Mouse (Mus musculus): ENCODE measurements around the gene Acvr1b. TPM values are rescaled to one million over a fixed set of nuclear protein-coding genes. Genes with fewer than 3 reads are reported as not detected.

The Acvr1b gene
- polyA plus RNA-seq (2015; fragmentation: Nextera tagmentation; extraction: Ambion mirVana) = 23.3 and 24.9 TPM in 2 replicates

DNA sequence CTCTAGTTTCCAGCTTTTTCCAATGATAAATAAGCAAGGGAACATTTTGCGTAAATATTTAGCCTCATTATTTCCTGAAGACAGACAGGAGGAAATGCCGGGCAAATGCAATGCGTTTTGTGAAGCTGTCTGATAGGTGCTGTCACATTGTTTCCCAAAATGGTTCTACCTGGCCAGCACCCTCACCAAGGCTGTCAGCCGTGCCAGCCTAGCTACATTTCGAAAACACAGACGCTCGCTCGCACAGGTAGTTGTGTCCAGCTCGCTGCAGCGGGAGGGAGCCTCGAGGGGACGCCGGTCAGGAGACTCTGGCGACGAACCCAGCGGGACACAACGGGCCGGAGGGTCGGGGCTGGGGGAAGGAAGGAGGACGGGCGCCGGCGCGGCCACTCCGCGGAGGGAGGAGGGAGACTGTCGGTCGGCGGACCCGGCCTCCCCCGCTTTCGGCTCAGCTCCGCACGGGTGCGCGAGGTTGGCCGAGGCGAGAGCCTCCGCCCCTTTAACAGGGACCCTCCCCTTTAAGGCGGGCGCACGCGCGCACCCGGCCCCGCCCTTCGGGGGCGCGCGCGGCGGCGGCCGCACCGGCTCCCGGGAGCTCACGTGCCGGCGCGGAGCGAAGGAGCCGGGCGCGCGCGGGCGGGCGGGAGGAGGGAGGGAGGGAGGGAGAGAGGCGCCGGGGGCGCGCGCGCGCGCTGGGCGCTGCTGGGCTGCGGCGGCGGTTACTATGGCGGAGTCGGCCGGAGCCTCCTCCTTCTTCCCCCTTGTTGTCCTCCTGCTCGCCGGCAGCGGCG is at the start of gene Acvr1b:
TSS of gene Acvr1b (plus strand) at position 647 of the 791 bp plus-strand sequence.
- Histone ChIP-seq H3K4me1 (peaks cover 39% of the 10 kb centered on the region), H3K36me3 (replicated peaks) (no peaks in the 10 kb centered on the region), H3K27me3 (replicated peaks) (0 out of 2 replicates have a peak, but pooled peaks cover 7% of the 10 kb centered on the region), H3K9me3 (no peaks in the 10 kb centered on the region), H3K4me3 (peak within 1 kb of the TSS; percentile 87), H3K4me2 (peak within 1 kb of the TSS; percentile 84), H3K27ac (peak within 1 kb of the TSS; percentile 92), H3K9ac (peak within 1 kb of the TSS; percentile 81)
- under 1% methylated on average over 34 of the region's 87 CpGs for WGBS
- ATAC-seq (replicated peaks) = peak; percentile 88

DNA sequence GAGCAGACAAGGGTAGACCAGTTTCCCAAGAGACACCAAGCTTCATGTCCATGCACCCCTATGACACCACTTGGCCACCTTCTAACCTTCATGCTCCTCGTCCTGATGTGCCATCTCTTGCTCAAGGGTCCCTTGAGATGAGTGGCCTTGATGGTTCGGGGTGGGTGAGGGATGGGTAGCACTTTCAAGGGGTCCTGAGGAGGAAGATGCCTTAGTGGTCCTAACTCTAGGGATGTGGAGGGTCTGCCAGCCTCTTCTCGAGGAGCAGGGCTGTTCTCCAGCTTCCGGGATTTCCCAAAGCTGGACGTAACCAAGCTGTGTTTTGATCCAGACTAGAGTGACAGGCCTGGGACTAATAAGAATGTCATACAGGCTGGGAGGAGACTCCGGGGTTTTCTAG is 48.3 kb upstream of the Acvr1b start:
- Histone ChIP-seq H3K36me3 (replicated peaks) (no peaks in the 10 kb centered on the region), H3K4me3 (no peak overlapping the region), H3K9ac (no peak overlapping the region), H3K4me2 (no peak overlapping the region), H3K27me3 (replicated peaks) (peaks cover 30% of the 10 kb centered on the region), H3K4me1 (peaks cover 7% of the 10 kb centered on the region), H3K27ac (no peak overlapping the region), H3K9me3 (no peaks in the 10 kb centered on the region)
- no peak for ATAC-seq (replicated peaks)
- WGBS = 85% methylated on average over 6 of the region's 6 CpGs

DNA sequence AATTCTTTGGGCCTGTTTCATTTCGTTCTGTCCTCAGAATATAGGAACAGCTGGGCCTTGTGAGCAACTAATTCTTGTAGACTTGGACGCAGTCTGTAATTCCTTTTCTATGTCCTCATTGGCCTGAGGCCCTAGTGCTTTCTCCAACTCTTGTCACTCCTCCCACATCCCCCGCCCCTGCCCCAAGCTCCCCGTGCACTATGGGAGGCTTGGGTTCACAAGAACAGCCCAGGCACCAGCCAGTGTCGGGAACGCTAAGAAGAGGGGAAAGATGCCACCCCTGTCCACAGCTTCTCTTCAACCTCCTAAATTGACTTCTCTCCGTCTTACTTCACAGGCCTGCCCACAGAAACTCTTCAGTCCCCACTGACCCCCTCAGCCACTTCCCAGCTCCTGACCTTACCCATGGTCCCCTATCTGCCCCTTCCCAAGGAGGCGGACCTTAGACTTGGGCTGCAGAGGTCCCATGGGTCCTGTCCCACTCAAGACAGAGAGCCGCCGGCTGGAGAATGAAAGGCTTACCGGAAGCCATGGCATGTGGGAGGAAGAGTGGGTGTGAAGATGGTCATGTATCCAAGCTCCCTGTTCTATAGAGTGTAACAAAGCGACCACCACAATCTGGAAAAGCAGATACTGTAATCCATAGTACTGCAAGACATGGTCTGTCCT is 46.9 kb upstream of the Acvr1b start:
- Histone ChIP-seq H3K27me3 (replicated peaks) (peaks cover 36% of the 10 kb centered on the region), H3K4me2 (no peak overlapping the region), H3K4me1 (peaks cover 7% of the 10 kb centered on the region), H3K36me3 (replicated peaks) (no peaks in the 10 kb centered on the region), H3K4me3 (no peak overlapping the region), H3K27ac (no peak overlapping the region), H3K9me3 (no peaks in the 10 kb centered on the region), H3K9ac (no peak overlapping the region)
- WGBS = 84% methylated on average over 12 of the region's 12 CpGs
- ATAC-seq (replicated peaks) = no peak

DNA sequence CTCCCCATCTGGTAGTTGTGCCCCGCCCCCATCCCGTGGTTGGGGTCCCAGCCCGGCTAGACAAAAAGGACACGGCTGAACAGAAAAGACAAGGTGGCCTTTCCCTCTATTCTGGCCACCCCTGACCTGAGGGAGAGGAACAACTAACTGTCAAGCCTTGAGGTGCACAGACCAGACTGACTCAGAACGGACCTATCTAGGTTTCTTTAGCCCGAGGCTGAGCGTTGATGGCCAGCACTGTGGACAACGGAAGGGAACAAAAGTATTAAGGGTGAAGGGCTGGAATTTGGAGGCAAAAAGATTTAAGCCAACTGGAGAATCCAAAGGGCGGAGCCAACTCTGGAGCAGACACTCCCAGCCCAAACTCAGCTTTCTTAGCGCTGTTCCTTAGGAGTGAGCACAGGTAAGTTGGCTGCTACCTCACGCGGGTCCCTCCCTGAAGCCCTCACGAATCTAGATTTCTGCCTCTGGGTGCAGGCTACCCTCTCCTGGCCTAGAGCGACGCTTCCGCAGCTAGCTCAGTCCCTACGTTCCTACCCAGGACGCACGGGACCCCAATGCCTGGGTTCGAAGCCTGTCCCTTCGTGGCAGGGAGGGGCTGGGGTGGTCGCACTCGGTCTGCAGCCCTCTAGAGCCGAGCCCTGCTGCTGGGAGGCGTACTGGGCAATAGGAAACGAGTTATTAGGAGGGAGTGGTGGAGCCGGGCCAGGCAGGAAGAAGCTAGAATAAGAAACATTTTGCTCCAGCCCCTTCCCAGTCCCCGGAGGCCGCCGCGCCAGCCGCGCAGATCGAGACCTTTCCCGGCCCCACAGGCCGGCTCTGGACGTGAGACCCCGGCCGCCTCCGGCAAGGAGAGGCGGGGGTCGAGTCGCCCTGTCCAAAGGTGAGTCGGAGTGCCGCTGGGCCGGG is 45.4 kb upstream of the Acvr1b start, which contains the start of gene Acvrl1:
TSS of gene Acvrl1 (plus strand) at position 342 of the 909 bp plus-strand sequence.
- Histone ChIP-seq H3K9me3 (no peaks in the 10 kb centered on the region), H3K9ac (peak within 1 kb of the TSS; percentile 23; the same call in 1 of the 2 replicates), H3K4me2 (peak within 1 kb of the TSS; percentile 44), H3K4me1 (peaks cover 7% of the 10 kb centered on the region), H3K4me3 (peak within 1 kb of the TSS; percentile 25), H3K27ac (no peak within 1 kb of the TSS), H3K27me3 (replicated peaks) (peaks cover 40% of the 10 kb centered on the region), H3K36me3 (replicated peaks) (no peaks in the 10 kb centered on the region)
- ATAC-seq (replicated peaks) = no peak
- WGBS = 6% methylated on average over 46 of the region's 46 CpGs

DNA sequence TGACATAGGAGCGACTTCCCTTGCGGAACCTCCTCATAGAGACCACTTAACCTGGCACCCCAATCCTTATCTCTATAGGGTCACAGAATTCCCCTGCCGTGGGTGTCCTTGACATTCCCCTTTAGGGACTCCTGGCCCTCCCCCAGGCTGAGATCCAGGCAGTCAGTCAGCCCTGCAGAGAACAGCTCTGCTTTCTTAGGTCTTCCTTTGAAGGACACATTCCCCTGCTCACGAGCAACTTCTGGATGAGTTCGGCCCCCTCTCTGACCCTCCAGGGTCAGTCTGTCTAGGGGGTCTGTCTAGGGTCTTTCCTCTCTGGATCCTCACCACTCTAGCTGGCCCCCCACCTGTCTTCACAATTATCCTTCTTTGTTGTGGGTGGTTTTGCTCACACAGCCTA is 44.5 kb upstream of the Acvr1b start:
- peaks cover 11% of the 10 kb centered on the region for H3K4me1 ChIP-seq
- H3K4me3 ChIP-seq = no peak overlapping the region
- H3K4me2 ChIP-seq = peak overlapping the region; percentile 44
- peaks cover 40% of the 10 kb centered on the region for H3K27me3 ChIP-seq (replicated peaks)
- H3K36me3 ChIP-seq (replicated peaks) = no peaks in the 10 kb centered on the region
- H3K27ac ChIP-seq = no peak overlapping the region
- H3K9me3 ChIP-seq = no peaks in the 10 kb centered on the region
- no peak for ATAC-seq (replicated peaks)
- 0 out of 2 replicates have a peak overlapping the region, but pooled peaks have one; percentile 23 for H3K9ac ChIP-seq
- WGBS = 30% methylated on average over 5 of the region's 5 CpGs

DNA sequence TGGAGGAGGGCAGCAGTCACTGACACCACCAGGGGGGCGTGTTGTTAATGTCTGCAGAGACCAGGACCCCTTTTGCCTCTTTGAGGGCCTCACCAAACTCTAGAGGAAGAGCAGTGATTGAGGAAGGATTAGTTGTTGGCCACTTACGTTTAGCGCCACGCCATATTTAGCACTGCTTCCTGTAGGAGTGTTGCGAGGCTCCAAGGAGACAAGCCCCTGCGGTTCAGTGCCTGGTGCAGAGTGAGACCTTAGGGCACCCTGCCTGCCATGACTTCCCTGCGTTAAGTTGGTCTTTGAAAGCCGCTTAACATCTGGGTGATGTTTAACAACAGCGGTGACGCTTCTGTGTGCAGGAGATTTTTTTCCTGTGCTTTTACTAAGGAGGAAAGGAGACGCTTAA is 42.4 kb upstream of the Acvr1b start:
- Histone ChIP-seq H3K4me1 (peaks cover 11% of the 10 kb centered on the region), H3K27me3 (replicated peaks) (peaks cover 40% of the 10 kb centered on the region), H3K9me3 (no peaks in the 10 kb centered on the region), H3K4me3 (no peak overlapping the region), H3K4me2 (no peak overlapping the region), H3K36me3 (replicated peaks) (no peaks in the 10 kb centered on the region), H3K9ac (no peak overlapping the region), H3K27ac (no peak overlapping the region)
- WGBS = 40% methylated on average over 11 of the region's 11 CpGs
- no peak for ATAC-seq (replicated peaks)

DNA sequence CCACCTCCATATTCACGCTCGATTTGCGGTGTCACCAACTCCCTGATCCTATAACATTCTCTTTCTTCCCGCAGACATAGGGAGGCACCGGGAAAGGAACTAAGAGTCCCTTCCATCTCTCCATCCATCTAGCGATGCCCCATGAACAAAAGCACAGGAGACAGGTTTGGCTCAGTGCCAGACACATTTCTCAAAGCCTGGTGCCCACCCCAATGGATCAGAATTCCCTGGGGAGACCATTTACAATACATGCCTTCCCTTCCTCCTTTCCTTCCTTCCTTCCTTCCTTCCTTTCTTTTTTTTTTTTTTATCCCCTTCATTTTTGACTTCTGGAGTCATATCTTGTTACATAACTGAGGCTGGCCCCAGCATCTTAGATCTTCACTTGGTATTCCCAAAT is 41.8 kb upstream of the Acvr1b start:
- no peaks in the 10 kb centered on the region for H3K9me3 ChIP-seq
- H3K4me2 ChIP-seq = no peak overlapping the region
- no peak overlapping the region for H3K9ac ChIP-seq
- ATAC-seq (replicated peaks) = no peak
- H3K27me3 ChIP-seq (replicated peaks) = peaks cover 40% of the 10 kb centered on the region
- H3K4me1 ChIP-seq = peaks cover 11% of the 10 kb centered on the region
- no peak overlapping the region for H3K27ac ChIP-seq
- H3K4me3 ChIP-seq = no peak overlapping the region
- H3K36me3 ChIP-seq (replicated peaks) = no peaks in the 10 kb centered on the region
- whole genome bisulfite sequencing = 59% methylated on average over 6 of the region's 6 CpGs

DNA sequence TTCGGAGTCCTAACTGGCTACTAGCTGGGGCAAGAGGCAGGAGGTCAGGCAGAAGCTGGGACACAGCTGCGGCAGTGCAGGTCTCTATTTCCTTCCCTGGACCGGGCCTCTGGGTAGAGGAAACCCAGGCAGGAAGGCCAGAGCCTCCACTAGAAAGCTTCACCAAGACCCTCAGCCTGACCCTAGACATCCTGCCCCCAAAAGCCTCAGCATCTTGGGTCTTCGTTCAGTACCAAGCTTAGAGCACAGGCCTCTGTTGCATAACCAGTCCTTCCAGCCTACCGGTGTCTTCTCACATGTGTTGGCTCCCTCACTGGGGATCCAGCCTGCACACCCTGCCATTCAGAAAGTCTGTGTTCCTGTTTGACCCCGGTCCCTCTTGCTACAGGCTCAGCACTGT is 41.1 kb upstream of the Acvr1b start:
- Histone ChIP-seq H3K4me2 (no peak overlapping the region), H3K4me1 (peaks cover 11% of the 10 kb centered on the region), H3K27ac (no peak overlapping the region), H3K9ac (no peak overlapping the region), H3K4me3 (no peak overlapping the region), H3K36me3 (replicated peaks) (no peaks in the 10 kb centered on the region), H3K27me3 (replicated peaks) (peaks cover 36% of the 10 kb centered on the region), H3K9me3 (no peaks in the 10 kb centered on the region)
- WGBS = 88% methylated on average over 6 of the region's 6 CpGs
- ATAC-seq (replicated peaks) = no peak

DNA sequence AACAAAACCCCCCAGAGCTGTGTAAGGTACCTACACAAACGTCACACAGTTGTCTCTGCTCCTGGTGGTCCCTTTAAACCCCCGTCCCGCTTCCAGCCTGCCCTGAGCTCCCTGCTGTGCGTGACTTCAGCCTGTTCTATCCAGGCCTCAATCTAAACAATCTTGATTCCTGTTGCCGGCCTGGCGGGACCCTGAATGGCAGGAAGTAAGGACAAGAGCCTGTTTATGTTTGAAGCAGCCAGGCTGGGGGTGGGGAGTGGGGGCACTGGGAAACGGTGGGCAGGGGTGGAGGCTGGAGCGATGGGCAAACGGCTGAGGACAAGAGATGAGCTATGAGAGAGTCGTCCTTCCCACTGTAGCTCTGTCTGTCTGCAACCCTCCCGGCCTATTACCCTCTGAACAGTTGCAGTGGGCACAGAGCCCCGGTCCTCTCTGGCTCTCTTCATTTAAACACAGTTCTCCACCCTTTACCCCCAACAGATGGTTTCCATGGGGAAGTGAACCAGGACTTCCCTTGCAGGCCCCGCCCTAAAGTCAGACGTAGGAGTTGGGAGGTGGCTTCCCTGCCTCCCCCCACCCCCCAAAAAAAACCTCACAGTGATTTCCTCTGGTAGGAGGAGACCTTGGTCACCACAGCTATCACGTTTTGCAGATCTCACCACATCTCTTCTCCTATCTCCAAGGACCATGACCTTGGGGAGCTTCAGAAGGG is 39.7 kb upstream of the Acvr1b start:
- Histone ChIP-seq H3K27ac (0 out of 2 replicates have a peak overlapping the region, but pooled peaks have one; percentile 21), H3K9me3 (no peaks in the 10 kb centered on the region), H3K4me1 (peaks cover 4% of the 10 kb centered on the region), H3K4me2 (0 out of 2 replicates have a peak overlapping the region, but pooled peaks have one; percentile 8), H3K9ac (no peak overlapping the region), H3K27me3 (replicated peaks) (peaks cover 22% of the 10 kb centered on the region), H3K4me3 (no peak overlapping the region), H3K36me3 (replicated peaks) (no peaks in the 10 kb centered on the region)
- 27% methylated on average over 15 of the region's 15 CpGs for WGBS
- ATAC-seq (replicated peaks) = no peak

DNA sequence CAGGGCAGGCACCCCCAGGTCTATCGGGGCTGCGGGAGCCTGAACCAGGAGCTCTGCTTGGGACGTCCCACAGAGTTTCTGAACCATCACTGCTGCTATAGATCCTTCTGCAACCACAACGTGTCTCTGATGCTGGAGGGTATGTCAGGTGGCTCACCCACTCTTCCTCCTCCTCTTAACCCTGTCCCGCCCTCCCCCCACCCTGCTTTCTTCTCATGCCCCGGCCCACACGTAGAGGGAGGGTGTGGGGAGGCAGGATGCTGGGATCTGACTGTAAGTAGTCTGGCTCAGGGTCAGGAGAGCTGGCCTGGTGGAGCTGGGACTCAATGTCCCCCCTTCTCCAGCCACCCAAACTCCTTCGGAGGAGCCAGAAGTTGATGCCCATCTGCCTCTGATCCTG is 38.5 kb upstream of the Acvr1b start:
- Histone ChIP-seq H3K27me3 (replicated peaks) (peaks cover 10% of the 10 kb centered on the region; the same call in 1 of the 2 replicates), H3K9ac (no peak overlapping the region), H3K36me3 (replicated peaks) (no peaks in the 10 kb centered on the region), H3K4me3 (no peak overlapping the region), H3K9me3 (no peaks in the 10 kb centered on the region), H3K4me1 (peaks cover 16% of the 10 kb centered on the region), H3K4me2 (no peak overlapping the region; the same call in 1 of the 2 replicates), H3K27ac (no peak overlapping the region)
- no peak for ATAC-seq (replicated peaks)
- 74% methylated on average over 8 of the region's 8 CpGs for WGBS

DNA sequence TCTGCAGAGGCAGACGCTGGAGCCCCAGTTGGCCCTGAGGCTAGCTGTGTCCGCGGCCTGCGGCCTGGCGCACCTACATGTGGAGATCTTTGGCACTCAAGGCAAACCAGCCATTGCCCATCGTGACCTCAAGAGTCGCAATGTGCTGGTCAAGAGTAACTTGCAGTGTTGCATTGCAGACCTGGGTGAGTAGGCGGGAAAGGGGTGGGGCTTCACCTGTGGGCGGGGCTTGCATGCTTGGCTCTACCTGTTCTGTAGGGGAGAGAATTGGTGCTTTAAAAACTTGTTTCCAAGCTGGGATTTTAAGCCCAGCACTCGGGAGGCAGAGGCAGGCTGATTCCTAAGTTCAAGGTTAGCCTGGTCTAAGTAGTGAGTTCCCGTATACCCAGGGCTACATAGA is 36.4 kb upstream of the Acvr1b start:
- no peak overlapping the region for H3K27ac ChIP-seq
- no peaks in the 10 kb centered on the region for H3K36me3 ChIP-seq (replicated peaks)
- H3K4me3 ChIP-seq = no peak overlapping the region
- 81% methylated on average over 11 of the region's 11 CpGs for WGBS
- no peak overlapping the region for H3K4me2 ChIP-seq
- peaks cover 4% of the 10 kb centered on the region; the same call in 1 of the 2 replicates for H3K27me3 ChIP-seq (replicated peaks)
- H3K9ac ChIP-seq = no peak overlapping the region
- ATAC-seq (replicated peaks) = no peak
- peaks cover 18% of the 10 kb centered on the region for H3K4me1 ChIP-seq
- no peaks in the 10 kb centered on the region for H3K9me3 ChIP-seq
